Mouse (Mus musculus) liver, adult 2 months (tissue): ENCODE data around the gene Csf2.

Source experiments
- CTCF ChIP-seq: fragments of 200-500 bp; IDR thresholded peaks from 2 replicates; pipeline ENCODE4 v1.5.1; 2011; ENCODE audit warnings: low read depth, low read length, control low read depth
- POLR2A ChIP-seq: fragments of 200-500 bp; IDR thresholded peaks from 2 replicates; pipeline ENCODE4 v1.6.1; 2011; ENCODE audit warnings: low read length, control low read depth; ENCODE audit not compliant: insufficient read depth; ENCODE audit errors: extremely low read depth

DNA sequence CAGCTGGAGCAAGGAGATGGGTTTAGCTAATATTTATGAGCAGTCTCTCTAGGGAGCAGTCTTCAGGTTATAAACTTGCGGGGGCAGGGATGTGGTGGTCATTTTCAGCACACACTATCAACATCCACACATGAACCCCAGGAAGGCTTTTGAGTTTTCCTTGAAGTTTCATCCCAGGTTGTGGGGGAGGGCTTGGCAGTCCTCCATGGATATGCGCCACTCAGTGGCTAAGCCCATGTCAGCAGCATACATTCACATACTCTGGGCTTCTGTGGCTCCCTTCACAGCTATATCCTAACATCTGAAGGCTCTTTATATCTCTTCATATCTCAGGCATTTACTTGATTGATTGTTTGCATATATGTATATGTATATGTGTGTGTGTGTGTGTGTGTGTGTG, 46.3 kb downstream of the Csf2 start:
- no peak for TF ChIP-seq POLR2A
- TF ChIP-seq CTCF = no peak
